Mouse (Mus musculus) midbrain, embryonic 11.5 days (tissue): Measurements from ENCODE around the gene Olfr652. TPM values are rescaled to one million over a fixed set of nuclear protein-coding genes. Genes with fewer than 3 reads are reported as not detected.

Source experiments
- ATAC-seq: fragments of 200-750 bp; cut with Nextera tagmentation; 2 replicates; pipeline ENCODE4 v1.8.0; 2017; ENCODE audit warnings: moderate TSS enrichment, moderate library complexity; ENCODE audit not compliant: low FRiP score
- DNase-seq: peaks from one replicate; pipeline ENCODE4 v3.0.0; 2015; ENCODE audit warnings: low spot score; ENCODE audit errors: missing footprints
- H3K27ac ChIP-seq: fragments of 300-500 bp; sonication (generic); 2 replicates; pipeline ENCODE4 v1.5.1; 2014; ENCODE audit warnings: low read depth, low read length
- H3K27me3 ChIP-seq: fragments of 300-500 bp; sonication (generic); 2 replicates; pipeline ENCODE4 v1.6.1; 2014; ENCODE audit warnings: mild to moderate bottlenecking, low read length, moderate library complexity, mixed read lengths; ENCODE audit not compliant: control insufficient read depth, insufficient read depth
- H3K36me3 ChIP-seq: fragments of 300-500 bp; sonication (generic); 2 replicates; pipeline ENCODE4 v1.6.1; 2014; ENCODE audit warnings: mild to moderate bottlenecking, low read length, moderate library complexity, mixed read lengths; ENCODE audit not compliant: control insufficient read depth, insufficient read depth
- H3K4me1 ChIP-seq: fragments of 300-500 bp; sonication (generic); 2 replicates; pipeline ENCODE4 v1.6.1; 2014; ENCODE audit warnings: low read length; ENCODE audit not compliant: control insufficient read depth, insufficient read depth
- H3K4me2 ChIP-seq: fragments of 300-500 bp; sonication (generic); 2 replicates; pipeline ENCODE4 v1.6.1; 2014; ENCODE audit warnings: mild to moderate bottlenecking, moderate library complexity
- H3K4me3 ChIP-seq: fragments of 300-500 bp; sonication (generic); 2 replicates; pipeline ENCODE4 v1.5.1; 2014; ENCODE audit warnings: low read depth, low read length
- H3K9ac ChIP-seq: fragments of 300-500 bp; sonication (generic); 2 replicates; pipeline ENCODE4 v1.6.1; 2014; ENCODE audit warnings: low read length
- H3K9me3 ChIP-seq: fragments of 300-500 bp; sonication (generic); 2 replicates; pipeline ENCODE4 v1.6.1; 2016; ENCODE audit warnings: low read length; ENCODE audit not compliant: control insufficient read depth
- WGBS: fragments of 180-500 bp; shearing (Covaris S2); extraction: QIAGEN DNeasy Blood & Tissue Kit; methylation state at CpG from one replicate; pipeline ENCODE4 v1.1.7; 2014; 5-methylcytosine and 5-hydroxymethylcytosine counted together
- polyA plus RNA-seq: library from polyadenylated mRNA; unstranded; fragments of >200 nt; fragmentation: Nextera tagmentation; extraction: Ambion mirVana; gene quantifications from 2 replicates; pipeline ENCODE4 v1.2.1, GENCODE M21; 2014

Olfr652 gene
- polyA plus RNA-seq, result not detected in 2 replicates

GRCm38 (mm10) chr7:104560601-104561000 is at the start of gene Olfr652:
Gene Olfr652, plus strand, starts transcription at chr7:104560901.
- Histone ChIP-seq H3K27ac (no peak within 1 kb of the TSS), H3K27me3 (no peaks in the 10 kb centered on the region), H3K4me2 (no peak within 1 kb of the TSS), H3K9ac (no peak within 1 kb of the TSS), H3K36me3 (no peaks in the 10 kb centered on the region), H3K4me3 (no peak within 1 kb of the TSS), H3K4me1 (no peaks in the 10 kb centered on the region), H3K9me3 (no peaks in the 10 kb centered on the region)
- DNase-seq (no peak), ATAC-seq (no peak)

GRCm38 (mm10) chr7:104549833-104550232 is 10.9 kb upstream of the Olfr652 start, which contains the start of gene Olfr651:
Gene Olfr651, plus strand, starts transcription at chr7:104550133.
- 82% methylated on average over 5 of the region's 5 CpGs for WGBS
- H3K4me3 ChIP-seq, result no peak within 1 kb of the TSS
- no peaks in the 10 kb centered on the region for H3K27me3 ChIP-seq
- DNase-seq (no peak), ATAC-seq (no peak)
- H3K9me3 ChIP-seq, result no peaks in the 10 kb centered on the region
- no peaks in the 10 kb centered on the region for H3K36me3 ChIP-seq
- no peaks in the 10 kb centered on the region for H3K4me1 ChIP-seq
- H3K4me2 ChIP-seq, result no peak within 1 kb of the TSS
- no peak within 1 kb of the TSS for H3K27ac ChIP-seq
- H3K9ac ChIP-seq, result no peak within 1 kb of the TSS

DNA sequence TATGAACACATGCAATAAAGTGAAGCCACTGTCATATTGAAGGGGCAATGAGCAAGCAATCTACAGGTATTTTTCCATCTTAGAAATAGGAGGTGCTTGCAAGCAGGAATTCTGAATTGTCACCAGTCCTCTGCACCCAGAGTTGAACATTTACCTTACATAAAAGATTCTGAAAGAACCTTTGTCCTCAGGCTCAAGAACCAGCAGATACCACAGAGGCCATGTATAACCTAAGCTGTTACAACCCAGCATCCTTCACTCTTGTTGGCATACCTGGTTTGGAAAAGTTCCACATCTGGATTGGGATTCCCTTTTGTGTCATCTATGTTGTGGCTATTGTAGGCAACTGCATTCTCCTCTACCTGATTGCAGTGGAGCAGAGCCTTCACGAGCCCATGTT is 8.0 kb upstream of the Olfr652 start:
- H3K4me3 ChIP-seq, result no peak overlapping the region
- no peaks in the 10 kb centered on the region for H3K9me3 ChIP-seq
- no peaks in the 10 kb centered on the region for H3K27me3 ChIP-seq
- WGBS, result 72% methylated on average over 1 of the region's 1 CpGs
- H3K27ac ChIP-seq, result no peak overlapping the region
- H3K4me2 ChIP-seq, result no peak overlapping the region
- no peak overlapping the region for H3K9ac ChIP-seq
- no peaks in the 10 kb centered on the region for H3K4me1 ChIP-seq
- DNase-seq, result no peak
- H3K36me3 ChIP-seq, result no peaks in the 10 kb centered on the region
- no peak for ATAC-seq

DNA sequence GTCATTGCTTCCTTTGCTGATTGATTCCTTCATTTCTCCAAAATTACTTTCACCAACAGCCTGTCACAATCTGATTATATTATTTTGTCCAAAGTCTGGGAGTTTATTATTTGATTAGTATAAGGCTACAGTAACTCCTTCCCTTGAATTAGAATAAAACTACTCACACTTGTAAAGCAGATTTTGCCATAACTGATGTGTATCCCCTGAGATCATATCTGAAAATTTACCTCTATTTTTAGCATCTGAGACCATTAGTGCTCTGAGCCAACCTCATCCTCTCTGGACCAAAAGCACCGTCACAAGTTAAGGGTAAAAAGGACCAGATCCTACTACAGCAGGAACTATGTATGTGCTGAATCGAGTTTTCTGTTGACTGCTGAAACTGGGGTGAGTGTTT is 16.3 kb downstream of the Olfr652 start, which contains the start of gene Olfr653:
TSS of gene Olfr653 (plus strand) at position 301 of the 400 bp plus-strand sequence.
- Histone ChIP-seq H3K4me2 (no peak within 1 kb of the TSS), H3K27me3 (no peaks in the 10 kb centered on the region), H3K9me3 (no peaks in the 10 kb centered on the region), H3K36me3 (no peaks in the 10 kb centered on the region), H3K4me1 (no peaks in the 10 kb centered on the region), H3K9ac (no peak within 1 kb of the TSS), H3K4me3 (no peak within 1 kb of the TSS), H3K27ac (no peak within 1 kb of the TSS)
- DNase-seq (no peak), ATAC-seq (no peak)
- WGBS, result 78% methylated on average over 2 of the region's 2 CpGs

DNA sequence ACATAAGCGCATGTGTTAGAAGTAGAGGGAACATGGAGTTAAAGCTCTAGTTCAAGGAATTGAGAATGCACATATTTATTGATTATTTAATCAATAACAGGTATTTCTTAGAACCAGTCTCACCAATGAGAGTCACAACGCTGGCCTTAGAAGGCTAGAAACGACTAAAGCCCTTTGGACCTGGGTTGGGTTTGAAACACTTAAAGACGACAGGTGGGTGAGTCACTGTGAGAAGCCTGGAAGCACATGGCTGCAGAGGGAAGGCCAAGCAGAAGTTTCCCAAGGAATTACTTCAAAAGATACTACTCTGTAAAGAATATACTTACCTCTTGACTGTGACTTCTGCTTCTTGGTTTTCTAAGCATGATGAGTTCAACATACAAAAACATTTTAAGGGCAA is 20.1 kb downstream of the Olfr652 start:
- no peaks in the 10 kb centered on the region for H3K4me1 ChIP-seq
- H3K9me3 ChIP-seq, result no peaks in the 10 kb centered on the region
- H3K27ac ChIP-seq, result no peak overlapping the region
- ATAC-seq (no peak), DNase-seq (no peak)
- no peaks in the 10 kb centered on the region for H3K27me3 ChIP-seq
- WGBS, result 92% methylated on average over 4 of the region's 4 CpGs
- H3K4me2 ChIP-seq, result no peak overlapping the region
- no peak overlapping the region for H3K9ac ChIP-seq
- H3K36me3 ChIP-seq, result no peaks in the 10 kb centered on the region
- H3K4me3 ChIP-seq, result no peak overlapping the region

DNA sequence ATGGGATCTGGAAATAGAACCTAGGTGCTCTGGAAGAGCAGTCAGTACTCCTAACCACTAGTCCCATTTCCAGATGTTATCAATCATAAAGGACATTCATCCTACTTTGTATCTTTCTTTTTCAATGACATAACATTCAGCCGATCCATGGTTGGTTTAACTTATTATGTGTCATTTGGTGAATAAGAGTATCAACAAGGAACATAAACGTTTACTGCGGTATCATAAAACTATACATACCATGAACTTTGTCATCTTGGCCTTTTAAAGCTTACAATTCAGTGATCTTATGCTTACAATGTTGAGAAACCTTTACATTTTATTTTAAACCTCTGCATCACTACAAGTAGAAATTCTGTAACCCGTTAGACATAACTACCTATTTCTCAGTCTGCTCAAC is 20.7 kb downstream of the Olfr652 start:
- H3K4me3 ChIP-seq, result no peak overlapping the region
- no peaks in the 10 kb centered on the region for H3K9me3 ChIP-seq
- no peaks in the 10 kb centered on the region for H3K4me1 ChIP-seq
- 88% methylated on average over 4 of the region's 4 CpGs for WGBS
- H3K4me2 ChIP-seq, result no peak overlapping the region
- no peak overlapping the region for H3K9ac ChIP-seq
- no peaks in the 10 kb centered on the region for H3K36me3 ChIP-seq
- ATAC-seq (no peak), DNase-seq (no peak)
- no peak overlapping the region for H3K27ac ChIP-seq
- no peaks in the 10 kb centered on the region for H3K27me3 ChIP-seq

- WGBS, result 87% methylated on average over 4 of the region's 4 CpGs
- Histone ChIP-seq H3K4me2 (no peak within 1 kb of the TSS), H3K4me3 (no peak within 1 kb of the TSS), H3K9ac (no peak within 1 kb of the TSS), H3K27me3 (no peaks in the 10 kb centered on the region), H3K36me3 (no peaks in the 10 kb centered on the region), H3K9me3 (no peaks in the 10 kb centered on the region), H3K27ac (no peak within 1 kb of the TSS), H3K4me1 (no peaks in the 10 kb centered on the region)
- ATAC-seq (no peak), DNase-seq (no peak)
These were observed 26.0 kb downstream of the Olfr652 start, which contains the start of gene Olfr654 for GRCm38 (mm10) chr7:104586725-104587124. Gene Olfr654, plus strand, starts transcription at chr7:104587025.

DNA sequence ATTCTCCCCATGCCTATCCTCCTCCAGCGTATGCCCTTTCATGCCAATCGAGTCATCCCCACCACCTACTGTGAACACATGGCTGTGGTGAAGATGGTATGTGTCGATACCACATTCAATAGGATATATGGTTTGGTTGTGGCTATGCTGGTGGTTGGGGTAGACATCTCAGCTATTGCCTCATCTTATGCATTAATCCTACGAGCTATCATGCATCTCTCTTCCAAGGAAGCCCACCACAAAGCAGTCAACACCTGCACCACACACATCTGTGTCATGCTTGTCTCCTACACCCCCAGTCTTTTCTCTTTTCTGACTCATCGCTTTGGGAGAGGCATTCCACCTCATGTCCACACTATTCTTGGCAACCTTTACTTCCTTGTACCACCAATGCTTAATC is 27.6 kb downstream of the Olfr652 start:
- 87% methylated on average over 5 of the region's 5 CpGs for WGBS
- H3K27me3 ChIP-seq, result no peaks in the 10 kb centered on the region
- H3K4me1 ChIP-seq, result no peaks in the 10 kb centered on the region
- no peak overlapping the region for H3K4me2 ChIP-seq
- ATAC-seq, result no peak
- no peak for DNase-seq
- H3K36me3 ChIP-seq, result no peaks in the 10 kb centered on the region
- no peaks in the 10 kb centered on the region for H3K9me3 ChIP-seq
- no peak overlapping the region for H3K27ac ChIP-seq
- no peak overlapping the region for H3K9ac ChIP-seq
- H3K4me3 ChIP-seq, result no peak overlapping the region

- Histone ChIP-seq H3K36me3 (no peaks in the 10 kb centered on the region), H3K27me3 (no peaks in the 10 kb centered on the region), H3K27ac (no peak within 1 kb of the TSS), H3K4me1 (no peaks in the 10 kb centered on the region), H3K4me2 (no peak within 1 kb of the TSS), H3K9me3 (no peaks in the 10 kb centered on the region), H3K9ac (no peak within 1 kb of the TSS), H3K4me3 (no peak within 1 kb of the TSS)
- WGBS, result 87% methylated on average over 2 of the region's 2 CpGs
- DNase-seq (no peak), ATAC-seq (no peak)
These were observed 41.0 kb downstream of the Olfr652 start, which contains the start of gene Olfr655 for GRCm38 (mm10) chr7:104601679-104602078. Gene Olfr655, minus strand, starts transcription at chr7:104601779.
